Mouse (Mus musculus) heart, embryonic 15.5 days (tissue): ENCODE data around the gene Gsk3b. TPM values are rescaled to one million over a fixed set of nuclear protein-coding genes. Genes with fewer than 3 reads are reported as not detected.

Source experiments
- ATAC-seq: fragments of 200-750 bp; cut with Nextera tagmentation; replicated peaks from 2 replicates; pipeline ENCODE4 v1.8.0; 2017; ENCODE audit warnings: low read depth, moderate TSS enrichment; ENCODE audit not compliant: insufficient number of reproducible peaks, insufficient read depth, low FRiP score
- H3K27ac ChIP-seq: fragments of 300-500 bp; sonication (generic); 2 replicates; pipeline ENCODE4 v1.5.1; 2015; ENCODE audit warnings: mild to moderate bottlenecking, inconsistent platforms
- H3K27me3 ChIP-seq: fragments of 300-500 bp; sonication (generic); 2 replicates; pipeline ENCODE4 v1.6.1; 2015; ENCODE audit warnings: inconsistent platforms
- H3K36me3 ChIP-seq: fragments of 300-500 bp; sonication (generic); 2 replicates; pipeline ENCODE4 v1.6.1; 2015; ENCODE audit warnings: mild to moderate bottlenecking, inconsistent platforms
- H3K4me1 ChIP-seq: fragments of 300-500 bp; sonication (generic); replicated peaks from 2 replicates; pipeline ENCODE4 v1.6.1; 2015; ENCODE audit warnings: inconsistent platforms
- H3K4me2 ChIP-seq: fragments of 300-500 bp; sonication (generic); 2 replicates; pipeline ENCODE4 v1.6.1; 2015; ENCODE audit warnings: inconsistent platforms, mild to moderate bottlenecking, moderate library complexity
- H3K4me3 ChIP-seq: fragments of 300-500 bp; sonication (generic); 2 replicates; pipeline ENCODE4 v1.5.1; 2015; ENCODE audit warnings: mild to moderate bottlenecking, inconsistent platforms
- H3K9ac ChIP-seq: fragments of 300-500 bp; sonication (generic); 2 replicates; pipeline ENCODE4 v1.6.1; 2015; ENCODE audit warnings: mild to moderate bottlenecking, inconsistent platforms
- H3K9me3 ChIP-seq: fragments of 300-500 bp; sonication (generic); replicated peaks from 2 replicates; pipeline ENCODE4 v1.6.1; 2016; ENCODE audit warnings: inconsistent platforms
- WGBS: fragments of 180-500 bp; shearing (Covaris S2); methylation state at CpG from one replicate; pipeline ENCODE4 v1.1.7; 2015; ENCODE audit warnings: mixed read lengths; 5-methylcytosine and 5-hydroxymethylcytosine counted together
- polyA plus RNA-seq: library from polyadenylated mRNA; unstranded; fragments of >200 nt; fragmentation: Nextera tagmentation; extraction: Ambion mirVana; gene quantifications from 2 replicates; pipeline ENCODE4 v1.2.1, GENCODE M21; 2015

The Gsk3b gene
- polyA plus RNA-seq, 1 experiment from 2014 or later, result 38.2 TPM

DNA sequence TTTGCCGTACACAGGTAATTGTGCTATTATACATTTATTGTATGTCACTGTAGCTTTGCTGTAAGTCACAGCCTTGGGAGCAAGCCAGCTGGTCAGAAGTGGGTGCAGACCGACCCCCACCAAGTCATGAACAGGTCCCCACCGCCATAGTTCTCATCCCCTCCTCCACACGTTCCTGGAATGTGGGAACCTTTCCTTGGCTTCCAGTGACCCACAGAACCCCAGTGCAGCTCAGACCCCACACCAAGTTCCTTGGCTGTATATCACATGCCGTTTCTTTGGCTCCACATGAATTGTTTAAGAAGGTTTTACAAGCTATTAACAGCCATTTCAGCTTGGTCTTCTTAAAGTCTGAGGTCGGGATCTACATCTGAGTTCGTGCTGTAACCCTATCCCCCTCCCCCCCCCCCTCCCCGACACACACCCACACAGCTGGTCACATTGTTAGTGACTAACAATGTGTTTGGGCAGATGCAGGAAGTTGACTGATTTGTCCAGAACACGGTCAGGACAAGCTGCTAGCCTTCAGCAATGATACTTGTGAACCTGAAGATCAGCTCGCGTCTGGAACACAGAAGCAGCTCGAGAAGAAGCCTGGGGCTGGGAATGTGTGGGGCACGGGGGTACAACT lies 159.6 kb downstream of the Gsk3b start:
- Histone ChIP-seq H3K9ac (no peak overlapping the region), H3K4me3 (no peak overlapping the region), H3K36me3 (no peaks in the 10 kb centered on the region), H3K27ac (no peak overlapping the region), H3K9me3 (no peaks in the 10 kb centered on the region), H3K4me2 (0 out of 2 replicates have a peak overlapping the region, but pooled peaks have one; percentile 6), H3K4me1 (no peaks in the 10 kb centered on the region), H3K27me3 (no peaks in the 10 kb centered on the region)
- ATAC-seq, result no peak
- WGBS, result 43% methylated on average over 13 of the region's 13 CpGs

DNA sequence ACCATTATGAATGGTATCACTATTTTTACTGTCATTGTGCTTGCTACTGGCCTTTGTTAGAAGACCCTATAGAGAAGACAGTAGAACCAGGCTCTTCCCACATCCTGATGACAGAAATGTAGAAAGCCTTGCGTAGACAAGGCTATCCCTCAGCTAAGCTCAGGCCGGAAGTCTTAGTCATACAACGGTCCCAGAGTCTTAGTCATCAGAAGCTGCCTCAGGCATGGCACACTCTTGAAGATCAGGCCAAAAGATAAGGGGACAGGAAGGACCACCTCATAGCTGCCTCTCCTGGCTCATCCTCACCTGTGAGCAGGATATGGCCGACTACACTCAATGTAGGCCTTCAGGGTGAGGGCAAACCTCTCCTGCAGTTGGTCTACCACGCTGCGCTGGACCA lies 161.7 kb downstream of the Gsk3b start:
- H3K36me3 ChIP-seq, result no peaks in the 10 kb centered on the region
- H3K27ac ChIP-seq, result no peak overlapping the region
- H3K4me3 ChIP-seq, result no peak overlapping the region
- H3K4me1 ChIP-seq, result no peaks in the 10 kb centered on the region
- no peak for ATAC-seq
- WGBS, result 83% methylated on average over 6 of the region's 6 CpGs
- H3K9me3 ChIP-seq, result no peaks in the 10 kb centered on the region
- no peaks in the 10 kb centered on the region for H3K27me3 ChIP-seq
- no peak overlapping the region for H3K9ac ChIP-seq
- H3K4me2 ChIP-seq, result no peak overlapping the region

DNA sequence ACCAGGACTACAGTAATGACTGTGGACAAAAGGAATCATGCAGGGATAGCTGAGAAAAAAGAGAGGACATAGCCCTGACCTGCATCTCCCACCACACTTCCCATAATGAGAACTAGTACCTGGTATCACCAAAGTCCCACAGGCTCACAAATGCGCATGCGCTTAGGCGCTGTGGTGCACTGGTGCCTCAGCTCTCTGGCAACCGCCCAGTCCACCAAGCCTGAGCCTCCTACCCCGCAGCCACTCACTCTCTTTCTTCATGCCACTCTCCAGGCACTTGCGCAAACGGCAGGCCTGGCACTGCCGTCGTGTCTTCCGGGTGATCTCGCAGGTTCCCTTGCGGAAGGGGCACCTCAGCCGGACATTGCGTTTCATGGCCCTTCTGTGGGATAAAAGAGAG lies 165.2 kb downstream of the Gsk3b start:
- Histone ChIP-seq H3K9ac (no peak overlapping the region), H3K4me3 (no peak overlapping the region), H3K4me2 (no peak overlapping the region), H3K27ac (no peak overlapping the region), H3K27me3 (no peaks in the 10 kb centered on the region), H3K9me3 (no peaks in the 10 kb centered on the region), H3K36me3 (no peaks in the 10 kb centered on the region), H3K4me1 (no peaks in the 10 kb centered on the region)
- ATAC-seq, result no peak
- 69% methylated on average over 14 of the region's 14 CpGs for WGBS

- no peak overlapping the region for H3K9ac ChIP-seq
- no peak overlapping the region for H3K27ac ChIP-seq
- H3K4me1 ChIP-seq, result no peaks in the 10 kb centered on the region
- no peak overlapping the region for H3K4me3 ChIP-seq
- H3K4me2 ChIP-seq, result no peak overlapping the region
- no peaks in the 10 kb centered on the region for H3K9me3 ChIP-seq
- no peaks in the 10 kb centered on the region for H3K27me3 ChIP-seq
- 57% methylated on average over 4 of the region's 4 CpGs for WGBS
- no peaks in the 10 kb centered on the region for H3K36me3 ChIP-seq
- no peak for ATAC-seq
These were observed 166.3 kb downstream of the Gsk3b start for GRCm38 (mm10) chr16:38255107-38255506.

GRCm38 (mm10) chr16:38255927-38256326 lies 167.1 kb downstream of the Gsk3b start:
- Histone ChIP-seq H3K36me3 (no peaks in the 10 kb centered on the region), H3K27me3 (no peaks in the 10 kb centered on the region), H3K27ac (no peak overlapping the region), H3K9me3 (no peaks in the 10 kb centered on the region), H3K4me2 (no peak overlapping the region), H3K9ac (no peak overlapping the region), H3K4me1 (no peaks in the 10 kb centered on the region), H3K4me3 (no peak overlapping the region)
- whole genome bisulfite sequencing, result 84% methylated on average over 9 of the region's 9 CpGs
- ATAC-seq, result no peak

DNA sequence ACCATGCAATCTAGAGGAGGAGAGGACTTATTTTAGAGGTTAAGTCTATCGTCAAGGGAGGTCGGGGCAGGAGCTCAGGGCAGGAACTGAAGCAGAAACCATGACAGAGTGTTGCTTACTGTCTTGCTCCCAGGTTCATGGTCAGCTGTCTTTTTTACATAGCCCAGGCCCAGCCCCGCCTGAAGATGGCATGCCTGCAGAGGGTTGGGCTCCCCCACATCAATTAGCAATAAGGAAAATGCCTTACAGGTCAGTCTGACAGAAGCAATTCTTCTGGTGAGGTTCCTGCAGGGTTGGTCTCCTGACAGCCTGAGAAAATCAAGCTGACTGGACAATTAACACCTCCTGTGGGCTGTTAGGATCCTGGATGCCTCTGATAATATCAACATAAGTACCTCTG lies 182.8 kb downstream of the Gsk3b start:
- Histone ChIP-seq H3K9ac (no peak overlapping the region), H3K4me1 (no peaks in the 10 kb centered on the region), H3K9me3 (no peaks in the 10 kb centered on the region), H3K27me3 (no peaks in the 10 kb centered on the region), H3K36me3 (no peaks in the 10 kb centered on the region), H3K27ac (no peak overlapping the region), H3K4me3 (no peak overlapping the region), H3K4me2 (no peak overlapping the region)
- no peak for ATAC-seq
- WGBS, result 30% methylated on average over 3 of the region's 3 CpGs

- H3K36me3 ChIP-seq, result no peaks in the 10 kb centered on the region
- ATAC-seq, result no peak
These were observed 183.7 kb downstream of the Gsk3b start for GRCm38 (mm10) chr16:38272483-38272882.

GRCm38 (mm10) chr16:38274737-38275136 lies 185.9 kb downstream of the Gsk3b start:
- Histone ChIP-seq H3K9ac (no peak overlapping the region), H3K9me3 (no peaks in the 10 kb centered on the region), H3K27ac (no peak overlapping the region), H3K4me3 (no peak overlapping the region), H3K4me1 (no peaks in the 10 kb centered on the region), H3K27me3 (no peaks in the 10 kb centered on the region), H3K4me2 (no peak overlapping the region), H3K36me3 (no peaks in the 10 kb centered on the region)
- no peak for ATAC-seq
- WGBS, result 61% methylated on average over 2 of the region's 2 CpGs

More at GRCm38 (mm10) chr16:38272483-38272882, 183.7 kb downstream of the Gsk3b start:
- WGBS, result 64% methylated on average over 5 of the region's 5 CpGs
- Histone ChIP-seq H3K9ac (no peak overlapping the region), H3K4me1 (no peaks in the 10 kb centered on the region), H3K4me2 (no peak overlapping the region), H3K9me3 (no peaks in the 10 kb centered on the region), H3K27ac (no peak overlapping the region), H3K4me3 (no peak overlapping the region), H3K27me3 (no peaks in the 10 kb centered on the region)

- Histone ChIP-seq H3K4me2 (no peak overlapping the region), H3K9ac (no peak overlapping the region), H3K4me3 (no peak overlapping the region), H3K27me3 (no peaks in the 10 kb centered on the region), H3K9me3 (no peaks in the 10 kb centered on the region), H3K4me1 (no peaks in the 10 kb centered on the region), H3K27ac (no peak overlapping the region), H3K36me3 (no peaks in the 10 kb centered on the region)
- ATAC-seq, result no peak
- WGBS, result 88% methylated on average over 5 of the region's 5 CpGs
These were observed 191.0 kb downstream of the Gsk3b start for GRCm38 (mm10) chr16:38279794-38280193.

DNA sequence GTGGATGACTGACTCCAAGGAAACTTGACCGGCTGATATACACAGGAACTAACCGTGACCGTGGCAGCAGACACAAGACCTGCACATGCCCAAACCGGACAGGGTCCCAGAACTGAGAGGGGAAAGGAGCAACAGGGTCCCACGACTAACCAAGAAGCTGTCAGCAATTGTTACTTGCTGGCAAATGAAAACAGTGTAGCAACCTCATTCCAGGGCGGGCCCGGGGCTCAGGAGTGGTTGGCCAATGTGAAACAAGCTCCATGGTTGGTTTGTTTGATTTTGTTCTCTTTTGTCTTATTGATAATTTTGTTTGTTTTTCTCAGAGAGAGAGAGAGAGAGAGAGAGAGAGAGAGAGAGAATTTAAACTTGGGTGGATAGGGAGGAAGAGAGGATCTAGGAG lies 192.2 kb downstream of the Gsk3b start:
- no peak overlapping the region for H3K27ac ChIP-seq
- H3K4me2 ChIP-seq, result no peak overlapping the region
- WGBS, result 67% methylated on average over 7 of the region's 7 CpGs
- H3K27me3 ChIP-seq, result no peaks in the 10 kb centered on the region
- H3K4me3 ChIP-seq, result no peak overlapping the region
- no peak for ATAC-seq
- H3K4me1 ChIP-seq, result no peaks in the 10 kb centered on the region
- H3K9ac ChIP-seq, result no peak overlapping the region
- no peaks in the 10 kb centered on the region for H3K9me3 ChIP-seq
- H3K36me3 ChIP-seq, result no peaks in the 10 kb centered on the region

- no peak for ATAC-seq
- WGBS, result 62% methylated on average over 7 of the region's 7 CpGs
- Histone ChIP-seq H3K4me1 (no peaks in the 10 kb centered on the region), H3K27me3 (no peaks in the 10 kb centered on the region), H3K36me3 (no peaks in the 10 kb centered on the region), H3K27ac (no peak overlapping the region), H3K9me3 (no peaks in the 10 kb centered on the region), H3K4me3 (no peak overlapping the region), H3K4me2 (no peak overlapping the region), H3K9ac (no peak overlapping the region)
These were observed 193.9 kb downstream of the Gsk3b start for GRCm38 (mm10) chr16:38282559-38283160.

GRCm38 (mm10) chr16:38283300-38283699 lies 194.5 kb downstream of the Gsk3b start:
- no peak overlapping the region for H3K4me3 ChIP-seq

More at GRCm38 (mm10) chr16:38283300-38283699, 194.5 kb downstream of the Gsk3b start:
- no peak for ATAC-seq
- no peaks in the 10 kb centered on the region for H3K36me3 ChIP-seq
- no peak overlapping the region for H3K4me2 ChIP-seq
- H3K27me3 ChIP-seq, result no peaks in the 10 kb centered on the region
- H3K9ac ChIP-seq, result no peak overlapping the region
- H3K27ac ChIP-seq, result no peak overlapping the region
- H3K4me1 ChIP-seq, result no peaks in the 10 kb centered on the region
- 32% methylated on average over 3 of the region's 3 CpGs for WGBS
- no peaks in the 10 kb centered on the region for H3K9me3 ChIP-seq
